Mouse (Mus musculus) thymus, adult 2 months (tissue): Measurements from ENCODE around the gene Scamp4. TPM values are rescaled to one million over a fixed set of nuclear protein-coding genes. Genes with fewer than 3 reads are reported as not detected.
A peak's percentile ranks its signal among the peaks of the same experiment; 100 is the strongest.

Source experiments
- DNase-seq: peaks from one replicate; pipeline ENCODE4 v3.0.0; 2021
- H3K27ac ChIP-seq: fragments of 200-500 bp; 2 replicates; pipeline ENCODE4 v1.5.1; 2012; ENCODE audit warnings: low read length, control low read depth; ENCODE audit not compliant: control insufficient read depth, insufficient read depth
- H3K27me3 ChIP-seq: fragments of 200-500 bp; 2 replicates; pipeline ENCODE4 v1.6.1; 2012; ENCODE audit warnings: mild to moderate bottlenecking, low read length, moderate library complexity, mixed read lengths; ENCODE audit not compliant: control insufficient read depth, insufficient read depth
- H3K36me3 ChIP-seq: fragments of 200-500 bp; 2 replicates; pipeline ENCODE4 v1.6.1; 2012; ENCODE audit warnings: mild to moderate bottlenecking, low read length, moderate library complexity; ENCODE audit not compliant: control insufficient read depth, insufficient read depth
- H3K4me1 ChIP-seq: fragments of 200-500 bp; replicated peaks from 2 replicates; pipeline ENCODE4 v1.6.1; 2012; ENCODE audit warnings: low read length; ENCODE audit not compliant: control insufficient read depth, insufficient read depth
- H3K4me3 ChIP-seq: fragments of 200-500 bp; 2 replicates; pipeline ENCODE4 v1.5.1; 2012; ENCODE audit warnings: mild to moderate bottlenecking, low read length, control low read depth, moderate library complexity; ENCODE audit not compliant: control insufficient read depth, insufficient read depth
- CTCF ChIP-seq: fragments of 200-500 bp; IDR thresholded peaks from 2 replicates; pipeline ENCODE4 v1.5.1; 2012; ENCODE audit warnings: mild to moderate bottlenecking, control low read depth, low read length, moderate library complexity, borderline replicate concordance; ENCODE audit not compliant: control insufficient read depth, poor library complexity, insufficient read depth; ENCODE audit errors: extremely low read depth
- POLR2A ChIP-seq: fragments of 200-500 bp; IDR thresholded peaks from 2 replicates; pipeline ENCODE4 v1.6.1; 2012; ENCODE audit warnings: mild to moderate bottlenecking, low read length, control low read depth, moderate library complexity; ENCODE audit not compliant: control insufficient read depth, poor library complexity, insufficient read depth; ENCODE audit errors: extremely low read depth
- WGBS: fragments of 180-500 bp; shearing (Covaris S2); methylation state at CpG from one replicate; pipeline ENCODE4 v1.1.7; 2018; 5-methylcytosine and 5-hydroxymethylcytosine counted together
- polyA plus RNA-seq: library from polyadenylated mRNA; depleted of rRNA; stranded (reverse); fragments of >200 nt; gene quantifications from 2 replicates; pipeline ENCODE4 v1.2.3, GENCODE M21; 2012

Scamp4 gene
- polyA plus RNA-seq, 1 experiment: 156 TPM

- Histone ChIP-seq H3K4me3 (peak within 1 kb of the TSS; percentile 75), H3K27ac (peak within 1 kb of the TSS; percentile 70), H3K36me3 (no peaks in the 10 kb centered on the region), H3K4me1 (peaks cover 34% of the 10 kb centered on the region), H3K27me3 (no peaks in the 10 kb centered on the region)
- TF ChIP-seq POLR2A (peak; percentile 14; the same call in 1 of the 2 replicates), CTCF (0 out of 2 replicates have a peak, but pooled peaks have one; percentile 10)
- WGBS: under 1% methylated on average over 82 of the region's 97 CpGs
- peak; percentile 99 for DNase-seq
Observed at GRCm38 (mm10) chr10:80577195-80578130, 25.2 kb upstream of the Scamp4 start, which contains the start of gene Klf16. Gene Klf16, minus strand, starts transcription at chr10:80577321.

GRCm38 (mm10) chr10:80578131-80578750 lies 24.4 kb upstream of the Scamp4 start:
- peak; percentile 88 for DNase-seq
- H3K4me1 ChIP-seq: peaks cover 32% of the 10 kb centered on the region
- under 1% methylated on average over 29 of the region's 29 CpGs for WGBS

GRCm38 (mm10) chr10:80578911-80579310 lies 23.8 kb upstream of the Scamp4 start:
- Histone ChIP-seq H3K4me3 (no peak overlapping the region), H3K4me1 (peaks cover 32% of the 10 kb centered on the region), H3K27ac (peak overlapping the region; percentile 58), H3K27me3 (no peaks in the 10 kb centered on the region), H3K36me3 (no peaks in the 10 kb centered on the region)
- peak; percentile 72 for DNase-seq
- TF ChIP-seq POLR2A (no peak), CTCF (peak; percentile 64; the same call in 1 of the 2 replicates)
- 11% methylated on average over 8 of the region's 8 CpGs for WGBS

More at GRCm38 (mm10) chr10:80578131-80578750, 24.4 kb upstream of the Scamp4 start:
- TF ChIP-seq CTCF (peak; percentile 98), POLR2A (peak; percentile 49; the same call in 1 of the 2 replicates)
- Histone ChIP-seq H3K36me3 (no peaks in the 10 kb centered on the region), H3K4me3 (peak overlapping the region; percentile 75), H3K27ac (peak overlapping the region; percentile 70), H3K27me3 (no peaks in the 10 kb centered on the region)

- 87% methylated on average over 5 of the region's 5 CpGs for WGBS
- no peak for DNase-seq
- Histone ChIP-seq H3K4me3 (no peak overlapping the region), H3K36me3 (no peaks in the 10 kb centered on the region), H3K4me1 (peaks cover 32% of the 10 kb centered on the region), H3K27me3 (no peaks in the 10 kb centered on the region), H3K27ac (no peak overlapping the region)
- no peak for TF ChIP-seq POLR2A
- TF ChIP-seq CTCF: no peak
Observed at GRCm38 (mm10) chr10:80583047-80583446, 19.6 kb upstream of the Scamp4 start.

GRCm38 (mm10) chr10:80584045-80584488 lies 18.6 kb upstream of the Scamp4 start:
- TF ChIP-seq CTCF (no peak), POLR2A (no peak)
- no peaks in the 10 kb centered on the region for H3K27me3 ChIP-seq
- peaks cover 33% of the 10 kb centered on the region for H3K4me1 ChIP-seq
- no peak overlapping the region for H3K27ac ChIP-seq
- peak; percentile 16 for DNase-seq
- 77% methylated on average over 12 of the region's 12 CpGs for WGBS
- H3K4me3 ChIP-seq: no peak overlapping the region
- no peaks in the 10 kb centered on the region for H3K36me3 ChIP-seq

GRCm38 (mm10) chr10:80584642-80585552 lies 17.8 kb upstream of the Scamp4 start:
- no peak overlapping the region for H3K27ac ChIP-seq
- peak; percentile 58 for DNase-seq
- 55% methylated on average over 12 of the region's 12 CpGs for WGBS
- TF ChIP-seq POLR2A: no peak
- TF ChIP-seq CTCF: no peak
- H3K36me3 ChIP-seq: no peaks in the 10 kb centered on the region
- H3K27me3 ChIP-seq: no peaks in the 10 kb centered on the region
- H3K4me1 ChIP-seq: peaks cover 39% of the 10 kb centered on the region
- no peak overlapping the region for H3K4me3 ChIP-seq
